Mouse (Mus musculus) megakaryocyte, embryonic 14.5 days (primary cell): ENCODE measurements around the gene Mapk1.

Source experiments
- FLI1 ChIP-seq: IDR thresholded peaks from 2 replicates; pipeline ENCODE4 v1.6.1; 2012; ENCODE audit warnings: low read length, inconsistent platforms, mixed read lengths
- GATA1 ChIP-seq: IDR thresholded peaks from 3 replicates; pipeline ENCODE4 v1.6.1; 2012; ENCODE audit warnings: mixed read lengths, low read length, inconsistent platforms, borderline replicate concordance

GRCm38 (mm10) chr16:17012583-17012982 lies 29.4 kb downstream of the Mapk1 start:
- TF ChIP-seq GATA1 (no peak), FLI1 (no peak)
